Mouse (Mus musculus): ENCODE data around the gene Gpx3.

- no peak for TF ChIP-seq CTCF (IDR thresholded peaks at IDR 0.05; ENCODE audit: low read depth, low read length)
- TF ChIP-seq POLR2A (IDR thresholded peaks at IDR 0.05; ENCODE audit: extremely low read depth, insufficient read depth, low read length), result no peak
Observed at GRCm38 (mm10) chr11:54876031-54876430, 26.2 kb upstream of the Gpx3 start.
